Mouse (Mus musculus): ENCODE data around the gene Inip.
A peak's percentile ranks its signal among the peaks of the same experiment; 100 is the strongest.

Inip gene

GRCm38 (mm10) chr4:59801489-59801888, at the start of gene Inip:
Gene Inip, minus strand, starts transcription at chr4:59801589.
- no peak for DNase-seq

DNA sequence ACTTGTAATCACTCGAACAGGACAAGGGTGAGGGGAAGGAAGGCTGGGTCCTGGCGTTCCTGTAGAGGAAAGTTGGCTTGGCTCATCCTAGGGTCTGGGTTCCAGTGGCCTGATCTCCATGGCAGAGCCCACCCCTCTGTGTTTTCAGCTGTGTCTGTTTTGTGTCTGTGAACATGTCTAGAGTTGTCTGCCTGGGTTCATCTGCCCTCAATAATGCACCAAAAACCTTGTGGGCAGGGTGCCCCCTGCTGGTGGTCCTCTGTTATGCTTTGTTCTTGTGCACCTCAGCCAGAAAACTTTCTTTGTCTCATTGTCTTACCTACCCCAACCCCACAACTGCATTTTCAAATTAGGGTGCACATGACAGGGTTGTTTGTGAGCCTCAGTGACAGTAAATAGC, 48.8 kb upstream of the Inip start:
- DNase-seq, result peak; percentile 76

DNA sequence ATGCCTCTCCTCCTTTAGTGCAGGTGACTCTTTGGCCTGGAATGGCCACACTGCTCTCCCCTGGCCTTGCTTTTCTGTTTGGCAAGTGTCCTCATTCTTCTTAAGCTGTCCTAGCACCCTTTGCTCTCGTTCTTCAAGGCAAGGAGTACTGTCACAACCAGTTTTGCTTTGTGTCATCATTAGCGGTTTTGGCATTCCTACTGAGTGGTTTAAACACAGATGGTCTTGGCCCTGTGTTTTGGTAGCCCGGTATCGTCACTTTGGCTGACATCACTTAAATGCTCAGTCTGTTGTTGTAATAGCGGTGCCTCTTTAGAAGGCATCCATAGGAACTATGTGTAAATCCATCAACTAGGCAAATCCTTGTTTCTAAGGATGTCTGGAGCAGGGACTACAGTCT, 46.1 kb upstream of the Inip start:
- DNase-seq, result no peak

DNA sequence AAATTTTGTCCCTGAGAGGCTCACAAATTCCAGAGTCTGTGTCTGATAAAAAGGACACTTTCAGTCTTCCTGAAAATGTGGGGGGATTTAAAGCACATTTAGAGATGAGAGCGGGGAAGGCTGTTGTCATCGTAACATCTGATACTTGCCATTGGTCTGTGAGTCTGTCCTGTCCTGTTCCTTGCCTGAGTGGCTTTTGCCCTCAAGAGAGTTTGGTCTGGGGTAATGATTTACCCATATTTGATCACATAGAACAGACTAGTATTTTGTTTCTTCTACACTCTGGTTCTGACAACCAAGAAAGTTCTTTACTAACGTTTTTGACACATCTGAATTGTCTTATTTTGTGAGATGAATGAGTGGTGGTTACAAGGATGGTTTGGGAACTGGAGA, 43.9 kb upstream of the Inip start:
- DNase-seq, result peak; percentile 73

DNA sequence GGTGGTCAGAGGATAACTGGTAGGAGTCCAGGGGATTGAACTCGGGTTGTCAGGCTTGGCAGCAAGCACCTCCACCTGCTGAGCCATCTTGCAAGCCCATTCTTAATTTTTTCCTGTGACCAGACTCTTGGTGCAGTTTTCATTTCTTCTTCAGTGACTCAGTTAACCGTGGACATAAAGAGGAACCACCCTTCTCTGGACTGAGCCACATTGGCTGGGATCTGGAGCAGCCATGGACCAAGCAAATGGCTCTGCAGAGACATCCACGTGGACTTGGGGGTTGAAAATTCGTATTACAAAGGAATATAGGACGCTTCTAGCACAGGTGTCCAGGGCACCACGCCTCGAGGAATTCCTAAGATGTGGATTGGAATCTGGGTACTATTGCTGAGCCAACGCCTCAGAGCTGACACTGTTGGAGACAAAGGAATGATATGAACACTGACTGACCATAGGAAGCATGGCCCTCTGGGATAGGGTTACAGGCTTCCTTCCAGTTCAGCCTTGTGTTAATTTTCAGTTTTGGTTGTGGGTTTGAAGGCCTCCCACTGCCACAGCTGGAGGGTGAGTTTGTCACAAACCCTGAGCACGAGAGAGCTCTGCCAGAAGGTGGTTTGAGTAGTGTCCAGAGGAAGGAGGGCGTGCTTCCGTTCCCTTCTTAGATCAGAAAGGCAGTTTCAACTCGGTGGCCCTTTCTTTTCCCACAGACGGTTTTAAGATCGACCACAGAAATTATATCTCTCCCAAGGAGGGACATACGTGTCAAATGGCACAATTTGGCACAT, 43.3 kb upstream of the Inip start:
- DNase-seq, result no peak

DNA sequence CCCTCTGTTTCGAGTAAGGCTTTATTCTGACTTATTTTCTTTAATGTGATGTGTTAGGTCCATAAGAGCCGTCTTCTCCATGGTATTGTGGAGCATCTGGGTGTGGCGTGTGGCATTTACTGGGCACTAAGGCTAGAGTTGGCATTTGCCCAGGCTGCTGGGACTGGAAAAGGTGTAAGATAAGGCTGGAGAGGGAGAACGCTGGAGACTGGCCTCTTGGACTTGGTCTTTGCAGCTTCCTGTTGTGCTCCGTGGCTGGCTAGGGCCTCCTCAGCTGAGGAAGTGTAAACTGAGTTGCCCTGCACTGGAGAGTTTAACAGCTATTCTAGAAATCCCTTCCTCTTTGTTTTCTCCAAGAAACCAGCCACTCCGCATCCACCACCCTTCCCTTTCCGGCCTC, 36.3 kb upstream of the Inip start:
- no peak for DNase-seq

DNA sequence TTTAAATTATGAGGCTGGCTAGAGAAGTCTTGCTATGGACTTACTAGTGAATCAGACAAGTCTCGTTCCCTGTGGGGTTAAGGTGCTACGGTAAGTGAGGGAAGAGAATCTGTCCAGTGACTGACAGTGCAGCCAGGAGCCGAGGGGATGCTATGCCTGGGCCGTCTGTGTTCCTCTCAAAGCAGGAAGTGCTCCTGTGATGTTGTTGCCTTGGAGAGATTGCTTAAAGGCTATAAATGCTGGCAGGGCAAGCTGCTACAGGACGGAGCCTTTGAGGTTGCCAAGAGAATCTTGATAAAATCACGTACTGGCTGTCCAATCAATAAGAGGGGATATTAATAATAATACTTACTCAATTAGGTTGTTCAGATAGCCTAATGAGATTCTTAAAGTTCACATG, 31.4 kb upstream of the Inip start:
- no peak for DNase-seq

GRCm38 (mm10) chr4:59831038-59831437, 29.6 kb upstream of the Inip start:
- DNase-seq, result no peak

DNA sequence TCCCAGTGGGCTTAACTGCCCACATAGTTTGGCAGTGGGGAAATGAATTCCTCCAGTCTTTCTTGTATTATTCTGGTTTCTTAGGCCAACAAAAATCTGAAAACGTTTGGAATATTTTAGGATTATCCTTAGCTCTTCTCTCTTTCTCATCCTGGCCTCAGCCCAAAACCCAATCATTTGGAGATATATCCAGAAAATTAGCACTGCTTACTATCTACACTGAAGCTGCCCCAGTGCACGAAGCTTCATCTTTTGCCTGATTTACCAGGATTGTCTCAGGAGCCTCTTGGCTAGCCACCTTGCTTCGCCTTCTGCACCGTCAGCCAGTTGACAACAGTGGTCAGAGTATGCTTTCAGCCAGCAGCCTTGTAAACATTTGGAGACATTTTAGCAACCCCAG, 27.7 kb upstream of the Inip start:
- DNase-seq, result no peak

GRCm38 (mm10) chr4:59826381-59826780, 25.0 kb upstream of the Inip start:
- DNase-seq, result no peak

- no peak for DNase-seq
Observed at GRCm38 (mm10) chr4:59825634-59826033, 24.2 kb upstream of the Inip start.

DNA sequence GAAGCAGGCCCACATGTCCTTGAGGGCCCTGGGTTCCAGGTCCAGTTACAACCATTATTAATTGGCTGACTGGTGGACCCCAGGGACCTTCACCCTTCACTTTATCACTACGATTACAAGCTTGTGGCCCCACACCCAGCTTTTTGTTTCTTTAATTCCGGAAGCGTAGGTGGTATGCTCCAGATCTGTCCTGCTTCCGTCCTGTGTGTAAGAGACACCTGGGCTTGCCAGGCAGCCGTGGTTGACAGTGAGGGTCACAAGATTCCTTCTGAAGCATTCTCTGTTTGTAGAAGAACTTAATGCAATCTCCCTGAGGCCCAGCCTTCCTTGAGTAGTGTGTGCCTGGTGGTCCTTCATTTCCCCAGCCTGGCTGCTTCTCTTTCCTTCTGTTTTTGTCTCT, 23.5 kb upstream of the Inip start:
- DNase-seq, result no peak

DNA sequence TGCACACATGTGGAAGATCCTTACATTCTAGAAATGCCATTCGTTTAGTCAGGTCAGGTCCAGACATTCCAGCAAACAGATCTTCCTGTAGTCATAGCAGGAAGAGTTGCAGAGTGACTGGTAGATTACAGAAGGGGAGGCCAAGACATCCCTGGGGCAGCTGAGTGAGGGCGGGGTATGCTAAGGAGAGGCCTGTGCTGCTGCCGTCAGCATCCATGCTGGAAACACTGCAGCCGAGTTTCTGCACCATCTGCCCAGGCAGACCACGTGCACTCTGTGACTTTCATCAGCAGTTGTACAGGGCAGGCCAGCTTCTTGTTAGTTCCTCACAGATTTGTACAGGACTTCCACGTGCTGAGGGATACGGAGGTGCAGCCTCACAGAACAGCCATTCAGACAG, 22.1 kb upstream of the Inip start:
- peak; percentile 30 for DNase-seq

GRCm38 (mm10) chr4:59822119-59822518, 20.7 kb upstream of the Inip start:
- peak; percentile 81 for DNase-seq

- no peak for DNase-seq
Observed at GRCm38 (mm10) chr4:59821516-59821915, 20.1 kb upstream of the Inip start.

DNA sequence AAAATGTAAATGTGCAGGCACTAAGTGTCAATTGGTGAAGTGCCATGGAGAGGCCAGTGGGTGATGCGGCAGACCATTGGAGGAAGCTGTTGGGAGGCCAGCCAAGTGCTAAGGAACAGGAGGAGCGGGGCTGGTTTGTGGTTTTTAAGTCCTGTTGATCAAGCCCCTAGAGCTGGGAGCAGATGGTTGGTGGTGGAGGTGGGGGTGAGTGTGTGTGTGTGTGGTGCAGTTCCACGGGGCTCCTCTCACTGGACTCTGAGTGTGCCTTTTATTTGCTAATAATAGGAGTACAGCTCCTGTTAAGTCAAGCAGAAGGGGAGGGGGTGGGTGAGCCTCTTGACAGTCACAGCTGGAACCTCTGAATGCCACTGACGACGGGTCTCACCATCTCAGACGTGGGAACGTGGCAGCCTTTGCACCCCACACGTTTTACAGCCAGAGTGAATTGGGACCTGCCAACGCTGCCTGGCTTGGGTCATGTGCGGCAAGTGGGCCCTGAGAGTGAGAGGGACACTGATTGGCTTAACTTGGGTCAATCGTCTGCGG, 18.2 kb upstream of the Inip start:
- DNase-seq, result peak; percentile 27

DNA sequence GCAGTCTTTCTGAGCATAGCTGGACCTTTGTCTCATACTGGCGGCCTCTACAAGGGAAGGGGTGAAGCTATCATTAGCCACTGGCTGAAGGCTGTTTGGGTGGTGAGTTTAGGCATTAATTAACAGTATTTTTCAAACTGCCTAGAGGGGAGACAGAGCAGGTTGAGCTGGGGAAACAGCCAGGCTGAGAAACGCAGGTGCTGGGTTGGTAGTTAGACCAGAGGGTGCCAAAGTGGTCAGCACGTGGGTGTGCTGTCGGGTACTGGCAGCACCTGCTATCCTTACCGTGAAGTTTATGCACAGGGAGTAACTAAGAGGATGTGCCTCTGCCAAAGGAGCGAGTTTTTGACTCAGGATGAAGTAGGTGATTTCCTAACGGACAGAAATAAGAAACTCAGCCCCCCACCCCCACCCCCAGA, 17.7 kb upstream of the Inip start:
- DNase-seq, result peak; percentile 78

- no peak for DNase-seq
Observed at GRCm38 (mm10) chr4:59818498-59818897, 17.1 kb upstream of the Inip start.

- DNase-seq, result no peak
Observed at GRCm38 (mm10) chr4:59817790-59818189, 16.4 kb upstream of the Inip start.

DNA sequence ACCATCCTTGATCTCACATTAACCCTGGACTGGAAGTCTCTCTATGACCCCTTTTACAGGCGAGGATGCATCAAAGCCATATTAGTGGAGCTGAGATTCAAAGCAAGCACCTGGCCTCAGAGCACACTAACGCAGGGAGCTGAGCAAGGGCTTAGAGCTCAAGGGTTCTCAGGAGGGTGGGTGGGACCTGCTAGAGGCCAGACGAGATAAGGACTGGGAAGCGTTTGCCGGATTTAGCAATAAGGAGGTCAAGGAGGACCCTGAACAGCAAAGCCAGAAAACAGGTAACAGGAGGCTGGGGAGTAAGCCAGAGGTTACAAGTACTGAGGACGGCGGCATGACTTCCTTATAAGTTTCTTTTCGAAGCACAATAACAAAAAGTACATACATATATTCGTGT, 15.1 kb upstream of the Inip start:
- DNase-seq, result no peak

- DNase-seq, result no peak
Observed at GRCm38 (mm10) chr4:59816016-59816415, 14.6 kb upstream of the Inip start.

- DNase-seq, result no peak
Observed at GRCm38 (mm10) chr4:59815121-59815810, 13.9 kb upstream of the Inip start.

DNA sequence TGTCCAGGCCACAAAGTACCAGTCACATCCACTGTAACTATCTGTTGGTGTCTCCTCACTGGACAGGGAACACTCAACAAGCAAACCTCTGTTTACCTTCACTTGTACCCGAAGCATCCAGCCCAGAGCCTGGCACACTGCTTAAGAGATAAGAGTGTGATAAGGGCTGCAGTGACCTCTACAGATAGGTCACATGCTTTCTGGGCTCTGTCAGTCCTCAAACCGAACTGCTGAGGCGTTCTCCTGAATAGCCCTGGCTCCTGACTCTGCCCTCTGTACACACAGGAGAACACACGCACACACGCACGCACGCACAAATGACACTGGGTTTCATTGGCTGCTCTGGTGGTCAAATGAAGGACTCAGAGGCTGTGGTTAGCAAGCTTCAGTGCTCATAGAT, 12.7 kb upstream of the Inip start:
- no peak for DNase-seq

DNA sequence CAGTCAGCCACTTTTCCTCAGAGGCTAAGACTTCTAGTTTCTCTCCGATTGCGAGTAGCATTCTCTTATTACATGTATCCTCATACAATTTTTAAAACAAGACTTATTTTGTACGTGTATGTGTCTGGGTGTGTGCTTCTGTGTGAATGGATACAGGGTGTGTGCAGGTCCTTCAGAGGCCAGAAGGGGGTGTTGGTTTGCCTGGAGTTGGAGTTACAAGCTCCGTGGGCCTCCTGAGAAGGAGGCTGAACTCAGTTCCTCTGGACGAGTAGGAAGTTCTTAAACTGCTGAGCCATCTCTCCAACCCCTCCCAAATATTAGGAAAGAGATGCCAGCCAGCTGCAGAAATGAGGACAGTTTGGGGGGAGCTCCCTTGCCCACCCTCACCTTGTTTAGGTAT, 7.0 kb upstream of the Inip start:
- peak; percentile 40 for DNase-seq

Measured in kidney, adult 9 months (tissue).